Mouse (Mus musculus): ENCODE measurements around the gene Nhsl2.
"Not testable (repeated sequence)": the region's sequence is repeated elsewhere in the genome, so short reads cannot be mapped to it uniquely, and the experiment has no call there.

The Nhsl2 gene

GRCm38 (mm10) chrX:101849281-101849821, at the start of gene Nhsl2:
Gene Nhsl2 (plus strand): TSS chrX:101849385.
- ChIA-PET CTCF (interaction anchor here in 3 of 4 experiments (0.6 to 1.4 kb wide), 3 partner anchors 93 to 343 kb away, joined by 4 read pairs; no protein-coding TSS in a partner anchor), POLR2A (interaction anchor here in 3 of 4 experiments (0.5 to 1.4 kb wide), 8 partner anchors 10 to 308 kb away, joined by 3 to 5 read pairs (median 4); partner anchors contain the start of gene Ercc6l (in 1 of the 3))

GRCm38 (mm10) chrX:101805512-101805911, 43.7 kb upstream of the Nhsl2 start:
- ChIA-PET CTCF (no interaction called here), POLR2A (no interaction called here)

- CTCF ChIA-PET = no interaction called here
These were observed 37.4 kb upstream of the Nhsl2 start for GRCm38 (mm10) chrX:101811750-101812149.

GRCm38 (mm10) chrX:101819163-101819562, 30.0 kb upstream of the Nhsl2 start:
- CTCF ChIA-PET = interaction anchor here in 3 of 4 experiments (0.5 to 1.3 kb wide), 12 partner anchors 22 to 245 kb away, joined by 3 to 6 read pairs (median 3); no protein-coding TSS in a partner anchor
- POLR2A ChIA-PET = no interaction called here

More at GRCm38 (mm10) chrX:101811750-101812149, 37.4 kb upstream of the Nhsl2 start:
- POLR2A ChIA-PET = no interaction called here

- POLR2A ChIA-PET, CTCF ChIA-PET: not testable (repeated sequence)
These were observed 29.2 kb upstream of the Nhsl2 start for GRCm38 (mm10) chrX:101819980-101820379.

- POLR2A ChIA-PET = interaction anchor here in 1 of 4 experiments (0.6 kb wide), 1 partner anchor 42 kb away, joined by 5 read pairs; no protein-coding TSS in a partner anchor
These were observed 1.9 kb upstream of the Nhsl2 start for GRCm38 (mm10) chrX:101847191-101847795.

GRCm38 (mm10) chrX:101849901-101850551, 841 bp downstream of the Nhsl2 start:
- POLR2A ChIA-PET = interaction anchor here in 3 of 4 experiments (0.5 to 1.2 kb wide), 5 partner anchors 15 to 307 kb away, joined by 3 to 5 read pairs (median 3); partner anchors contain the start of gene Ercc6l (in 1 of the 3)
- CTCF ChIA-PET = interaction anchor here in 3 of 4 experiments (0.6 to 1.4 kb wide), 3 partner anchors 92 to 342 kb away, joined by 4 read pairs; no protein-coding TSS in a partner anchor

More at GRCm38 (mm10) chrX:101847191-101847795, 1.9 kb upstream of the Nhsl2 start:
- CTCF ChIA-PET = no interaction called here

- CTCF ChIA-PET = interaction anchor here in 1 of 4 experiments (0.5 to 1.4 kb wide), 2 partner anchors 102 to 342 kb away, joined by 3 to 4 read pairs; no protein-coding TSS in a partner anchor
- POLR2A ChIA-PET = interaction anchor here in 1 of 4 experiments (0.6 kb wide), 1 partner anchor 90 kb away, joined by 6 read pairs; no protein-coding TSS in a partner anchor
These were observed 2.6 kb downstream of the Nhsl2 start for GRCm38 (mm10) chrX:101851566-101852354.

GRCm38 (mm10) chrX:101863666-101864378, 14.6 kb downstream of the Nhsl2 start:
- POLR2A ChIA-PET = interaction anchor here in 2 of 4 experiments (0.7 to 1.3 kb wide), 3 partner anchors 10 to 215 kb away, joined by 3 to 5 read pairs (median 3); no protein-coding TSS in a partner anchor
- CTCF ChIA-PET = interaction anchor here in 1 of 4 experiments (1.1 kb wide), 1 partner anchor 91 kb away, joined by 3 read pairs; no protein-coding TSS in a partner anchor

- ChIA-PET POLR2A (interaction anchor here in 3 of 4 experiments (0.7 to 1.3 kb wide), 5 partner anchors 9 to 780 kb away, joined by 3 to 5 read pairs (median 4); no protein-coding TSS in a partner anchor), CTCF (interaction anchor here in 3 of 4 experiments (0.7 to 1.1 kb wide), 3 partner anchors 78 to 986 kb away, joined by 3 read pairs; no protein-coding TSS in a partner anchor)
These were observed 15.6 kb downstream of the Nhsl2 start for GRCm38 (mm10) chrX:101864788-101865187.

GRCm38 (mm10) chrX:101874147-101874546, 25.0 kb downstream of the Nhsl2 start:
- ChIA-PET CTCF (no interaction called here), POLR2A (interaction anchor here in 1 of 4 experiments (0.7 kb wide), 1 partner anchor 10 kb away, joined by 3 read pairs; no protein-coding TSS in a partner anchor)

- ChIA-PET CTCF (no interaction called here), POLR2A (no interaction called here)
These were observed 25.7 kb downstream of the Nhsl2 start for GRCm38 (mm10) chrX:101874901-101875300.

- ChIA-PET CTCF (no interaction called here), POLR2A (interaction anchor here in 2 of 4 experiments (0.6 to 0.7 kb wide), 2 partner anchors 211 to 223 kb away, joined by 3 read pairs; no protein-coding TSS in a partner anchor)
These were observed 27.0 kb downstream of the Nhsl2 start for GRCm38 (mm10) chrX:101876136-101876535.

- CTCF ChIA-PET = no interaction called here
- POLR2A ChIA-PET = no interaction called here
These were observed 28.7 kb downstream of the Nhsl2 start for GRCm38 (mm10) chrX:101877840-101878239.

- ChIA-PET POLR2A (no interaction called here), CTCF (no interaction called here)
These were observed 29.4 kb downstream of the Nhsl2 start for GRCm38 (mm10) chrX:101878546-101878945.

GRCm38 (mm10) chrX:101882141-101882751, 33.1 kb downstream of the Nhsl2 start:
- POLR2A ChIA-PET = interaction anchor here in 1 of 4 experiments (0.6 kb wide), 1 partner anchor 96 kb away, joined by 3 read pairs; no protein-coding TSS in a partner anchor
- CTCF ChIA-PET = no interaction called here

- ChIA-PET CTCF (interaction anchor here in 1 of 4 experiments (0.6 kb wide), 1 partner anchor 41 kb away, joined by 5 read pairs; no protein-coding TSS in a partner anchor), POLR2A (interaction anchor here in 3 of 4 experiments (0.5 to 0.7 kb wide), 3 partner anchors 39 to 74 kb away, joined by 3 to 11 read pairs (median 5); no protein-coding TSS in a partner anchor)
These were observed 40.2 kb downstream of the Nhsl2 start for GRCm38 (mm10) chrX:101889384-101889783.
